Mouse (Mus musculus): ENCODE data around the gene Zdhhc1. TPM values are rescaled to one million over a fixed set of nuclear protein-coding genes. Genes with fewer than 3 reads are reported as not detected.

The Zdhhc1 gene
- total RNA-seq, 4 experiments from 2014 or later, result 20.6 to 40.1 (median 31.3) TPM

DNA sequence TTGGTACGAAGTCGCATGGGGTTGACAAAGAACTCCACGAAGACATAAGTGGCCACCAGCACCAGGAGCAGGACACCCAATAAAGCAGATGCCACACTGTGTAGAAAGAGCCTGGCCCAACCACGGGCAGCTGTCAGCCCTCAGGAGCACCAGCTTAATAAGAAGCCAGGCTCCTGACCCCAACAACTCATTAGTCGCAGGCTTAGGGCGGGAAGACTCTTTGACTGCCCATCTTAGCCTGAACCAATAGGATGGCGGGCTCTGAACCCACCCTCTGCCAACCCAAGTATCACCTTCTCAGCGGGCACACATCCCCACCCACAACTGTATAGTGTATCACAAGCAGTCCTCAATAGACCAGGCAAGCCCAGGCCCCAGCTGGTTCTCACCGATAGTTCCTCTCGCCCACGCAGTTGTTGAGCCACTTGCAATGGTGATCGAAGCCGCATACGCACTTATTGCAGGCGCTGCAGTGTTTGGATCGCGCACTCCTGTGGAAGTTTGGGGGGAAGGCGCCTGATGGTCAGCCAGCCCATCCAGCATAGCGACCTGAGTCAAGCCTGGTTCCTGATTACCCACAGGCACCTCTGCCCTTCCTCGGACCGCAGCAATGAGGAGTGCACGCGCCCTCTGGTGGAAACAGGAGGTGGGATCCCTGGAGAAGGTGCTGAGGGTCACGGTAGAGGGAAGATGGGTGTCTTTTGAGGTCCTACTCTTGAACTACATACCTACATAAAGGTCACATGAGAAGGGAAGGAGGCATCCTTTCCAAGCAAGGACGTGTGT, 19.9 kb downstream of the Zdhhc1 start:
- DNase-seq, result no peak

DNA sequence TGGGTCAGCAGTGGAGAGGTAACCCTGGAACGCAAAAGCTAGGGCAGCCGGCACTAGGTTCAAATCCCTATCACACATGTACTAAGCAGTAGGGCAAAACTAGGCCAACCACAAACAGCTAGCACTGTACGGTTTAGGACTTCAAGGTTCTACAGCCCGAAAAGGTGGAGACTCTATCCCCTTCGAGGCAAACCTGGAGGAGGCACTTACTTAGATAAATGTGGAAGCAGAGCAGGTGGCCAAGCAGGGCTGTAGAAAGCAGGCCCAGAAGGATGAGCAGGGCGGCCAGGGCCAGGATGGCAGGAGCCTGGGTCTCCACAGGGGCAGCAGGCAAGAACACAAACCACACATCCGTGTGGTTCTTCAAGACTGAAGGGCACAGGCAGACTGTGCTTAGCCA, 20.5 kb downstream of the Zdhhc1 start:
- no peak for DNase-seq

DNA sequence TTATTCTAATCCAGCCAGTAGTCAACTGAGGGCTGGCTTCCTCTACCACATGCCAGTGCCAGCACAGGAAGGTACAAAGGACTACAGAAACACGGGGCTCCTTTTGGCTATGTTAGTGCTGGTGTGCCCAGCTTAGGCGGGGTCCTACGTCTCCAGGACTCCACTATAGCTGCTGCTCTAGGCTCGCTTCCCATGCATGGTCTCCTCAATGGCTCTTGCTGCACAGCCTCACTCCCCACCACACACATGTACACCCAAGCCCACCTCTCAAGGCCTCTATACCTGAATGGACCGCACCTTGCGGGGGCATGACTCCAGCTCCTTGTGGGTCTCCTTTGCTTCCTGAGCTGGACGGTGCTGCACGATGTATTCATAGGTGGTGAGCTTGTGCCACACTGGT, 21.0 kb downstream of the Zdhhc1 start:
- DNase-seq, result no peak

DNA sequence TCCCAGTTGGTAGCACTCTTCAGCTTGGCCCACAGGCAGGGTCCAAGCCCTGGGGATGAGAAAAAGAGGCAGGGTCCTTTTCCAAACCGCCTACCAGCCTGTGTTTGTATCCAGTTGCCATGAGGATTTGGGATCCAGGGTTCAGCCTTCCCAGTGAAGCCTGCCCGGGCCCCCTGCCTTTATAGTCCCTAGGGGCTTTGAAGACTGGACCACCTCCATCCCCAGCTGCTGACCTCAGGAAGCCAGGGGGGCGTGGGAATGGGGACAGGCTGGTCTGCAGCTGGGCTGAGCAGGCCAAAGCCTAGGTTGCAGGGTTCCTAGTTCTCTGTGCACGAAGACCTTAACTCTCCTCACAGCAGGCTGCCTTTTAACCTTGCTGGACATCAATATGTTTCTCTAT, 21.4 kb downstream of the Zdhhc1 start:
- DNase-seq, result no peak

DNA sequence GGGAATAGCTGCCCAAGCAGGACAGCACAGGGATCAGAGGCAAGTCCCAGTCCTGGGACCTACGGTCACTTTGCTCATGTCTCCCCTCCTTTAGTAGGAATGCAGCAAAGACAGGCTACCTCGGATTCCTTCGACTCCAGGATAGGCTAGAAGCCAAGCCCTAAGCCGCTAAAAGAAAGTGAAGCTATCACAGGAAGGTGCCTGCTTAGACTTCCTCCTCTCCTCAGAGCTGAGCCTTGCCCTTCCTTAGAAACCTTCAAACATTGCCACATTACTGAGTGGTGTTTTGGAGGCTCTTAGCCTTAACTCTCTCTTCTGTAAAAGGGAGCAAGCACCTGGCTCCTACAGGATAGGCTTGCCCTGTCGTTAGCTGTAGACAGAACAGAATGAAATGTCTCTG, 22.0 kb downstream of the Zdhhc1 start:
- no peak for DNase-seq

DNA sequence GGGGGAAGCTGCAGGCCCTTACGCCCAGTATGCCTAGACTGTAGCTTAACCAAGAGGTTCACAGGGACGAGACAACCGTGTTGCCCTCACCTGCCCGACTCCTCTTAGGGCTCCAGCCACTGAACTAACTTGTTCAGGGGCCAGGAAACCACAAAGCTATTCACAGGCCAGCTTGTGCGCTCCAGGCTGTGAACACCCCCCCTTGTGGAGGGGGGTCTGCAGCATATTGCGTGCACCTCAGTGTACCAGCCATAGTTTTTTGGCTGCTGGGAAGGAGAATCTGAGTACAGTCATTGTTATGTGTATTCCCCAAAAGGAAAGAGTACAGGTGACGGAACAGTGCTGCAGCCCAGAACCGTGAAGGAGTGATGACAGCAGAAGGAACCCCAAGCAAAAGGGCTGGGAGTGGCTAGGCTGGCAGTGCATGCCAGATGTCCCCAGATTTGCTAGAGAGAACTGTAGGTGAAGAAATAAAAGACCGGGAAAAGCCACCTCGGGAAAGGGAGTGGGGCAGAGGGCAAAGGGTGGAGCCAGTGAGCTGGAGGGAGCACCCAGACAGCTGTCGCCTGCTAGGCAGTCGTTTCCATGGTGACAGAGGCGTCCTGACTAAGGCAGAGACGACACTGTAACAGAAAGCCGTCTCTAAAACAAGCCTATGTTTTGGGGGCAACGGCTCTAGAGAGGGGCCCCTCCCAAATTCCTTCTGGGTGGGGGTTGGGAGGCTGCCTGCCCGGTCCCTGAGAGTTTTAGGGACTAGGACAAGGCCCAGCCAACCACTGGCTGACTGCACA, 22.7 kb downstream of the Zdhhc1 start:
- DNase-seq, result no peak

DNA sequence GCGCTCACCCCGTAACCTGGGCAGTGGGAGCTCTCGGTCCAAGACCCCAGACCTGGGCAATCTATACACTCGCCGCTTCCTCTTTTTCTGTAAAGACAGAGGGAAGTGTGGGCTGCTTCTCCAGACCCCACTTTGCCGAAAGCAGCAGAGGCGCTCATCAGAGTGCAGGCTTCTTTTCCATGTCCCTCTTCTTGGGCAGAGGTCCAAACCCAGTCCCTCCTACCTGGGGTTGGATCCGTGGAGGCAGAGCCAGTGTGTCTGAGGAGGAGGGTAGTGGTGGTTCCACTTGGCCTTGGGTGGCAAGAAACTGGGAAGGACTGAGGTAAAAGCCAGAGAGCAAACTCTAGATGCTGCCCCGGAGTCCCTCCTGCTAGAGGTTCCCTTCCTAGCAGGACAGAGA, 23.7 kb downstream of the Zdhhc1 start:
- no peak for DNase-seq

DNA sequence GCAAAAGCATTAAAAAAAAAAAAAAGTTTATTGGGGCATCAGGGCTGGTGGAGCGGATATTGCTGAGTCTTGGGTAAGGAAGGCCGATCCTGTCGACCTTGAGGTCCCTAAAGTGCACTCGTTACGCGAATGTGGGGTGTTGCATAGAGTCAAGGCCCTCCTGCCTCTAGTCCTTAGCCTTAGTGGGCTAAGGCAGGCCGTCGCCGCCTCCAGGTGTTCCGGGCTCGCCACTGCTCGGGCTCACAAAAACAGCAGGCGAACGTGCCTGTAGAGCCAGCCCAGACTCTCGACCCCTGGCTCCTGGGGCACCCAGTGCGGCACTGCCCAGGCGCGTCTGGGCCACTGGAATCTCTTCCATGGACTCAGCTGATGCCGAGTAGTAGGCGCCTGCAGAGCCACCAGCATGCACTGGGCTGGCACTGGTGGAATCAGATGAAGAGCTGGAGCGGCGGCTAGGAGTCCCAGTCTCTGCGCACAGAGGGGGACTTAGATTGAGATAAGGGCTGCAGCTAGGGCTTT, 24.2 kb downstream of the Zdhhc1 start:
- no peak for DNase-seq

DNA sequence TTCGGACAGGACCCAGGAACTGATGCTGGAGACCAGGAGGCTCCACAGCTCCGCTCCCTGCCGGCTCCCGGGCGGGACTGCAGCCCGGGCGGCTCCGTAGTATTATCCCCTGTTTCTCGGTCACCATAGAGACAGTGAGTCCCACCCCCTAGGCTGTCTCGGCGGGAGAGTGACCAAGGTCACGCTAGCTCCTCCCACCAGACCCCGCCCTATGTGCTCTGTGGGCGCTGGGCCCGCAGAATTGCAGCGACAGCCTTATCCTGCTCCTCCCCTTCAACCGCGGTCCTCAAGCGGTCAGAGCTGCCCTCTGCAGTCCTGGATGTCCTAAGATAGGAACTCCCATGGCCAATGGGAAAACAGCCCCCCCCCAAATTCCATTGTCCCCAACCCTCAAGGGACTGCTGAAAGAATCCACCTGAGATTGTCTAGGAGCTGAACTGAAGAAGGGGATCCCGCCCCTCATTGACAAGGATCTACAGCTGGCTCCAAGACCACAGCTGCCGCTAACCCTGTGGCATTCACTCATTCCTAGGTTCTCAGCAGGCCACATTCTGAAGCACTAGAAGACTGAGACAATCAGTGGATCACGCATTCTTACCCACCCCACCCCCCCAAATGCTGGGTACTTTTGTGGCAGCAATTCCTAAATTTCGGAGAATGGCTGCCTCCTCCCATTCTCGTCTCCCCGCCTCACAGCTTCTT, 25.2 kb downstream of the Zdhhc1 start, which contains the start of gene Tppp3:
Gene Tppp3 (minus strand): TSS at position 213 of the 702 bp plus-strand sequence.
- DNase-seq, result peak; percentile 90

DNA sequence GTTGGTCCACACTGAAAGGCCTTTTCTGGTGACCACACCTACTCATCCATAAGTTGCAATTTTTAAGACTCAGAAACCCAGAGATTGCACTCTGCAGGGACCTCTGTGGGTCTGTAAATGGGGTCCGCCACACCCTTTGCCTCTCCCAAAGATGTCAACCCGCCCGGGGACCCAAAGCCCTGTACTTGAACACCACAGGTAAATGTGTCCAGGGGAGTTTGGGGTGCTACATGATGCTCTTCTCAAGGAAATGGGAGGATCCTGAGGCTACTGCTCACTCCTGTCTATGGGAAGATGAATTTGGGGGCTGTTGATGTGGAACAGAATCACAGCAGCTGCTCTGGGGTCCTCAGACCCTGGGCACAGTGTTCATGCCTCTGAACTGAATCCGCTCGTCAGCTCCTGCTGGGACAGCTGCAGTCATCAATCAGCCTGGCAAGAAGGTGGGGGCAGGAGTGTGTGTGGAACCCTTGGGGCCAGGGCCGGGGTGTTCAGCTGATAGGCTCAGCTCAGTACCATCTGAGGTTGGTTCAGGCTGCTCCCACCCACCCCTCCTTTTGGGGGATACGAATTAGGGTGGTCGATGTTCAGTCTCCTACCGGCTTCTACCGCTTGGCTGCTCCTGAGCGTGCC, 25.9 kb downstream of the Zdhhc1 start:
- DNase-seq, result no peak

DNA sequence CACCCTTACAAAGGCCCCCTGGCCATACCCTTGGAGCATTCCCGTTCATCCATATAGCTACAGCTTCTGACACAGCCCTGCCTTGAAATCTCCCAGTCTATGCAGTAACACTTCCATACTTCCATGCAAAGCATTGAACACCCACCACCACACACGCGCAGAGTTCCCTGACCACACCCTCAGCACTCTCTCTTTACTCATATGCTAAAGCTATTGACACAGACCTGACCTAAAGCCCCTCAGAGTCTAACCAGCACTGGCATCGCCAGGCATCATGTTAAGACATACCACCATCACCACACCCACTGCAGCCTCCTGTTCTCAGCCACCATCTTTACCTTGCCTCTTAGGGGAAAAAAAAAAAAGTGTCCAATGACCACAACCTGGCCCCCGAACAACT, 26.4 kb downstream of the Zdhhc1 start:
- no peak for DNase-seq

DNA sequence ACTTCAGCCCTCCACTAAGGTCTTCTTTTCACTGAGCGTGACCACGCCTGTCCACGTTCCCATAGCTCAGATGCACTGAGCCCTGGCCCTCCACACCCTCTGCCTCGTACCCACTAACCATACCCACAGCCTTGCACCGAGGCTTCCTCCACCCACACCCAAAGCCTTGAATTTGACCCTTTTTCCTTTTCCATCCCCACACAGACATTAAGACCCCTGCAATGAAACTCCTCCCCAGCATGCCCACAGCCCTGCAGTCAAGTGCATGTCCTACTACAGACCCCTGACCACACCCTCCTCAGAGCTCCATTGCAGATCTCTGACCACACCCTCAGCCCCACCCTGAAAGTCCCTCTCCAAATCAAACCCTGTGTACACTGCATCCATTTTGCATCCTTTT, 26.9 kb downstream of the Zdhhc1 start:
- no peak for DNase-seq

DNA sequence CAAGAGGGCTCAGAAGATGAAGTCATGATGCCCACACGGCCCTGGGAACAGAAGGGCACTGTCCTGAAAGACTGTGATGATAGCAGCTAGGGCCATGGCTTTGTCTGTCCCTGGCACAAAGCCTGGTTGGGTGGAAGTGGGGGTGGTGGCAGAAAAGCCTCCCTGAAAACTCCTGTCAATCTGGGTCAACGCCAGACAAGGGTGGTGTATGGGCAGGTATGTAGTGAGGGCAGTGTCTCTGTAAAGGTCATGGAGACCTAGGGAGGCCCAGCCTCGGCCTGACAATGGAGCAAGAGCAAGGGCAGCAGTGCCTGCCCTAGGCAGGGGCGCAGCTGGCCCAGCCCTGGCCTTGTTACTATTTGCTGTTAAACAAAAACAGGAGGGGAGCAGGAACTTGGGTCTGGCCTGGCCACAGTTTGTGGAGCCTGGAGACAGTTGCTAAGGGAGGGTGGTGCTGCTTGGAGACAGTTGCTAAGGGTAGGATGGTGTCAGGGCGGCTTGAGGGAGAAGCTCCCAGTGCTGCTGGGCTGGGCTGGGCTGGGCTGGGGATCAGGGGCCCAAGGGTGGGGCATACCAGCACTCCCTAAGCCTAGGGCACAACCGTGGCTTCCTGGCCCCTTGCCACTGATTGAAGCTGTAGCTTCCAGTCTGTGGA, 27.5 kb downstream of the Zdhhc1 start:
- DNase-seq, result no peak

DNA sequence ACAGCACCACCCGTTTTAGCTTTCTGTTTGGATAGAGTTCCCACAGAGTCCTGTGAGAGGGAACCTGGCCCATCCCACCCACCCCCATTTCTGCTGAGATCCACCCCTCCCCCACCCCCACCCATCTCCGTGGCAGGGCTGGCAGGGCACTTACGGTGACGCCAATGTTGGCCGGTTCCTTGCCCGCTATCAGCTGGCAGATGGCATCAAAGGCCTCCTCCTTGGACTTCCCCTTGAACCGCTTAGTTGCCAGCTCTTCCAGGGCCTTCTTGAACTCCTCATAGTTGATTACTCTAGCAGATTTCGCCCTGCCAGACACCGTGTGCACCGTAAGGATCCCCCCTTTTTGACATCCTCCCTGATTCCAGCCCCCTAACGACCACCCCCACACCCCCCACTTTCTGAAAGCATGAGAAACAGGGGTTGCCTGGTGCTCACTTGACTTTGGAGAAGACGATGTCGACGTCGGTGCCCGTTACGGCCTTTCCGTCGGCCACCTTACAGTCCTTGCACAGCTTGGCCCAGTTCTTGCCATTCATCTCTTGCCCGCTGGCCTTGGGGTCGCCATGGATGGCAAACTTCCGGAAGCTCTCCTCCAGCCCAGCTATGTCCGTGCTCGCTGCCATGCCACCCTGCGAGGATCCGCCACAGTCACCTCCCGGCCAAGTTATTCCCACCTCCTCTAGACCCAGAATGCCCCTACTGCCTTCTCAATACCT, 28.5 kb downstream of the Zdhhc1 start:
- no peak for DNase-seq

DNA sequence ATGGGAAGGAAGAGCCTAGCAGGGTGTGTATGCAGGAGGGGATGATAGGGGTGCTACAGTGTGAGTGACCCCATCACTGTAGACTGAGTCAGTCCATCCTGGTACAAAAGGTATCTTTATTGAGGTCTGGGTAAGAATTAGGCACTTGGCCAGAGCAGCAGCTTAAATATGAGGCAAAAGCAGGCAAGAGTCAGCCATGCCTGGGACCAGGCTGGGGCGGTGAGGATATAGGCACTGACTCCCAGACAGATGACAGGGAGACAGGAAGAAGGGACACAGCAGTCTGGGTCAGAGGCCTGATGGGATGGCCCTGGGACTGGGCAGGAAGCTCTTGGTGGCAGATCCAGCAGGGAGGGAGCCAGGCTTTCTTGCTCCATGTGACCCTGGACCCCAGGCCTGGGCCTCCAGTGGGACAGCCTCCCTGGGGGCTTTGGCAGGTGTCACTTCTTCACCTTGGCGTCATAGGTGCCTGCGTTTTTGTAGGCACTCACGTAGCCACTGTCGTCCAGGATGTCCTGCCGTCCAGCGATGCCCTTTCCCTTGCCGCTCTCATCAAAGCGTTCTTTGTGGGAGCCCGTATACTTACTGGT, 29.2 kb downstream of the Zdhhc1 start:
- DNase-seq, result no peak

DNA sequence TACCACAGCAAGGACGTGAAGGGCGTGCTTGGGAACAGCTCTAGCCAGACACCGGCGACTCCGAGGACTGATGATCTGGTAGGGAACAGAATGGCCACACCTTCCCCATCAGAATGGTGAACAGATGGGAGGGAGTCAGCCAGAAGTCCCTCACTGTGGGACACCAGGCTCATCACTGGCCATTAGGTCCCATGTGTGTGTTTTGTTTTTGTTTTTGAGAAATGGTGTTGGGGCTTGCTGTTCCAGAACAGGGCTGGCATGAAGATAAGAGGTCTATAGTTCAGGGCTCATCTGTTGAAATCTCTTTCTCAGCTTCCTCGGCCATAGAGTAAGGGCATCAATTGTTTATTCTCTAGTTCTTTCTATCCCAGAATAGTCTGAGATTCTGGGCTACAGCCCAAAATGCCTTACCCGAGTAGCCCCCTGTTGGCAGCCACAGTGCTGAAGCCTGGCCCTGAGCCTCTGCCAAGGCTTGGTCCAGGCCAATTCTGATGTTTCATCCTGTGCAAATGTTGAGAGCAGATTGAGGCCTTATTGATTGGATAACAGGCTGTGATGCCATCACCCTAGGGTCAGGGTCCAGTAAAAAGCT, 29.9 kb downstream of the Zdhhc1 start:
- no peak for DNase-seq

DNA sequence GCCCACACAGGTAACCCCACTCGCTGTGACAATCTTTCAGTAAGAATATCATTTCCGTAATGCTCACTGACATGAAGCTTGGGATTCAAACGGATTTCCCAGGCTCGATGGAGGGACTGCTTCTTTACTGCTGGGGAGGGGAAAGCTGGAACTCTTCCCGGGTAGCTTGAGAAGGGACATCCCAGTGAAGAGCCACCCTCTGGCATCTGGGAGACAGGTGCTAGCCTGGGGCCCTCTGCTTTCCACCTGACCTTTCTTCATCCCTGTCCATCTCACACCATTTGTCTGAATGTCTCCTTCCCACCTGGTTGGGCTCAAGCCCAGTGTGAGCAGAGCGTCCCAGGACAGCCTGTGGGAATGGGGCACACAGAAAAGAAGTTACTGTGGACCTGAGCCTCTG, 30.5 kb downstream of the Zdhhc1 start:
- no peak for DNase-seq

DNA sequence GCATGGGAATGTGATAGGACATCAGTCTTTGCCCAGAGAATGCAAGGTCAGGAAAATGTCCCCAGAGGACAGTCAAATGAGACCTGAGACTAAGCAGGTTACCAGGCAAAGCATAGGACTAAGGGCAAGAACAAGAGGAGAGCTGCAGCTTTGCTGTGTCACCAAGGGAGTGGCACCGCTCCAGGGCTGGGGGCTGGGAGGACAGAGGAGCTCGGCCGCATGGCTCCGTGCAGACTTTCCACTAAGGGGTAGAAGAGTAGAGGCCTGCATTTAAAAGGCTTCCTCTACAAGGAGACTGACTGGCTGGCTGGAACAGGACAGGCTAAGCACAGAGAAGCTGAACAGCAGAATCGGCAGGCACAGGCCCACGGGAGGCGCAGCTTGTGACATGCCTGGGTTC, 32.1 kb downstream of the Zdhhc1 start:
- DNase-seq, result no peak

DNA sequence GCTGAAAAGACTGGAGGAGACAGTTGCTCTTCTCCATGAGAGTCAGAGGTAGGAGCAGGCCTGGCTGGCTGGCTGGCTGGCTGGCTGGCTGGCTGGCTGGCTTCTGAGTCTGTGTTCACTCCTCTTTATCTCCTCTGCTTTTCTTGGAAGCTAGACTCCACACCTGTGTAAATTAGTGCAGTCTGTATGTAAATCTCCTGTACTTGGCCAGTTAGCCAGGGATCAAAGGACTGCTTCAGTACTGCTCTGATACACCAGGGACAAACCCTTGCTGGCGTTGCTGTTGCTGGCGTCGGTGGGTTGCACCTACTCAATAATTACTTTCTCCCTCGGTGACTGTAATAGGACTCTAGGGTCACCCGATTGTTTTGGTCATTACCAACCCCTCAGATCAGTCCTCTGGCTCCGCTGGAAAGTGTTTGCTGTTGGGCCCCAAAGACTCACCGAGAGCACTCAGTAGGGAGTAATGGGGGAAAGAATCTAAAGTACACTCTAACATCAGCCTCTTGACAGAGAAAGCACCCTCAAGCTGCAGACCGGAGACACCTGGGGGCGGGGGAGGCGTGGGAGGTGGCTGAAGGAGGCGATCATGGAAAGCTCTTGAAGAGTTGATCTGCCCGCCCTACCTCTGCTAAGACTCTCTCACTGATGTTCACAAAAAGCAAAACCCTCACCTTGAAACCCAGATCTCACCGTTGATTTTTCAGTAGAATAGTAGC, 35.5 kb downstream of the Zdhhc1 start:
- DNase-seq, result no peak

DNA sequence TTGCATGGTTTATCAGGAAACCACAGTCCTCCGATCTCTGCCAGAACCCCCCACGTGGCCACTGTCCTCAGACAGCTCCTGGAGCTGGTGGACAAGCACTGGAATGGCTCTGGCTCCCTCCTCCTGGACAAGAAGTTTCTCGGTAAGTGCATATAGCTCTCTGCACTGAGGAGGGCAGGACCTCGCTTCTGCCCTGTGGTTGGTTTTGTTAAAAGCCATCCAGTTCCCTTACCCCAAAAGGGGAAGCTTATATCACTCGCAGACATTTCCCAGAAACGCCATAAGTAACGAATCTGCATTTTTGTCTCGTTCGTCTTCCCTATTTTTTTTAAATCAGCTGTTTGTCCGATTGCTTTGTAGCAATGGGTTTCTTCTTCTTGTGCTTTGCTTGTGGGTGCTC, 41.5 kb downstream of the Zdhhc1 start:
- DNase-seq, result no peak
